Mouse (Mus musculus) midbrain, embryonic 11.5 days (tissue): ENCODE data around the gene Wfdc18. TPM values are rescaled to one million over a fixed set of nuclear protein-coding genes. Genes with fewer than 3 reads are reported as not detected.

Experiments used
- ATAC-seq: fragments of 200-750 bp; cut with Nextera tagmentation; 2 replicates; pipeline ENCODE4 v1.8.0; 2017; ENCODE audit warnings: moderate TSS enrichment, moderate library complexity; ENCODE audit not compliant: low FRiP score
- DNase-seq: peaks from one replicate; pipeline ENCODE4 v3.0.0; 2015; ENCODE audit warnings: low spot score; ENCODE audit errors: missing footprints
- H3K27ac ChIP-seq: fragments of 300-500 bp; sonication (generic); 2 replicates; pipeline ENCODE4 v1.5.1; 2014; ENCODE audit warnings: low read depth, low read length
- H3K27me3 ChIP-seq: fragments of 300-500 bp; sonication (generic); 2 replicates; pipeline ENCODE4 v1.6.1; 2014; ENCODE audit warnings: mild to moderate bottlenecking, low read length, moderate library complexity, mixed read lengths; ENCODE audit not compliant: control insufficient read depth, insufficient read depth
- H3K36me3 ChIP-seq: fragments of 300-500 bp; sonication (generic); 2 replicates; pipeline ENCODE4 v1.6.1; 2014; ENCODE audit warnings: mild to moderate bottlenecking, low read length, moderate library complexity, mixed read lengths; ENCODE audit not compliant: control insufficient read depth, insufficient read depth
- H3K4me1 ChIP-seq: fragments of 300-500 bp; sonication (generic); 2 replicates; pipeline ENCODE4 v1.6.1; 2014; ENCODE audit warnings: low read length; ENCODE audit not compliant: control insufficient read depth, insufficient read depth
- H3K4me2 ChIP-seq: fragments of 300-500 bp; sonication (generic); 2 replicates; pipeline ENCODE4 v1.6.1; 2014; ENCODE audit warnings: mild to moderate bottlenecking, moderate library complexity
- H3K4me3 ChIP-seq: fragments of 300-500 bp; sonication (generic); 2 replicates; pipeline ENCODE4 v1.5.1; 2014; ENCODE audit warnings: low read depth, low read length
- H3K9ac ChIP-seq: fragments of 300-500 bp; sonication (generic); 2 replicates; pipeline ENCODE4 v1.6.1; 2014; ENCODE audit warnings: low read length
- H3K9me3 ChIP-seq: fragments of 300-500 bp; sonication (generic); 2 replicates; pipeline ENCODE4 v1.6.1; 2016; ENCODE audit warnings: low read length; ENCODE audit not compliant: control insufficient read depth
- WGBS: fragments of 180-500 bp; shearing (Covaris S2); extraction: QIAGEN DNeasy Blood & Tissue Kit; methylation state at CpG from one replicate; pipeline ENCODE4 v1.1.7; 2014; 5-methylcytosine and 5-hydroxymethylcytosine counted together
- polyA plus RNA-seq: library from polyadenylated mRNA; unstranded; fragments of >200 nt; fragmentation: Nextera tagmentation; extraction: Ambion mirVana; gene quantifications from 2 replicates; pipeline ENCODE4 v1.2.1, GENCODE M21; 2014

Wfdc18 gene
- polyA plus RNA-seq, 1 experiment from 2014 or later = not detected

GRCm38 (mm10) chr11:83753581-83754181, 44.9 kb downstream of the Wfdc18 start, which contains the start of gene Heatr6:
Gene Heatr6, plus strand, starts transcription at chr11:83753696.
- ATAC-seq = peak; percentile 98
- peaks cover 13% of the 10 kb centered on the region for H3K36me3 ChIP-seq
- under 1% methylated on average over 47 of the region's 47 CpGs for WGBS
- peak within 1 kb of the TSS; percentile 77 for H3K4me2 ChIP-seq
- no peaks in the 10 kb centered on the region for H3K27me3 ChIP-seq
- no peaks in the 10 kb centered on the region for H3K9me3 ChIP-seq
- H3K4me1 ChIP-seq = peaks cover 9% of the 10 kb centered on the region; the same call in 1 of the 2 replicates
- H3K27ac ChIP-seq = peak within 1 kb of the TSS; percentile 79
- peak within 1 kb of the TSS; percentile 90 for H3K9ac ChIP-seq
- DNase-seq = peak; percentile 98
- H3K4me3 ChIP-seq = peak within 1 kb of the TSS; percentile 89

GRCm38 (mm10) chr11:83754227-83754626, 45.4 kb downstream of the Wfdc18 start:
- H3K27ac ChIP-seq = peak overlapping the region; percentile 79; the same call in 1 of the 2 replicates
- H3K9me3 ChIP-seq = no peaks in the 10 kb centered on the region
- DNase-seq (no peak), ATAC-seq (0 out of 2 replicates have a peak, but pooled peaks have one; percentile 54)
- H3K4me2 ChIP-seq = peak overlapping the region; percentile 77
- no peaks in the 10 kb centered on the region for H3K27me3 ChIP-seq
- H3K4me1 ChIP-seq = peaks cover 9% of the 10 kb centered on the region; the same call in 1 of the 2 replicates
- H3K4me3 ChIP-seq = peak overlapping the region; percentile 89
- peaks cover 16% of the 10 kb centered on the region for H3K36me3 ChIP-seq
- 4% methylated on average over 8 of the region's 8 CpGs for WGBS
- H3K9ac ChIP-seq = peak overlapping the region; percentile 90

Other genes with a start within 250 kb of the Wfdc18 start
- 3.6 and 4.0 TPM in 2 replicates for gene Mmp28, start 245.9 kb upstream of the Wfdc18 start, polyA plus RNA-seq
- 8.5 and 10.6 TPM in 2 replicates for gene Taf15, start 235.9 kb upstream of the Wfdc18 start, polyA plus RNA-seq
- not detected in 2 replicates for gene Heatr9, start 186.8 kb upstream of the Wfdc18 start, polyA plus RNA-seq
- gene Ccl5, start 178.5 kb upstream of the Wfdc18 start, polyA plus RNA-seq = not detected in 2 replicates
- 1.5 and 2.8 TPM in 2 replicates for gene Ccl9, start 130.4 kb upstream of the Wfdc18 start, polyA plus RNA-seq
- gene Ccl6, start 115.9 kb upstream of the Wfdc18 start, polyA plus RNA-seq = 1.9 and 2.1 TPM in 2 replicates
- not detected in 2 replicates for gene Rpl9-ps1, start 63.4 kb upstream of the Wfdc18 start, polyA plus RNA-seq
- gene Ccl3, start 59.7 kb upstream of the Wfdc18 start, polyA plus RNA-seq = 0.79 and 1.2 TPM in 2 replicates
- not detected in 2 replicates for gene Ccl4, start 46.4 kb upstream of the Wfdc18 start, polyA plus RNA-seq
- gene Wfdc17, start 5.0 kb upstream of the Wfdc18 start, polyA plus RNA-seq = not detected in 2 replicates
- gene Wfdc21, start 37.9 kb downstream of the Wfdc18 start, polyA plus RNA-seq = not detected in 2 replicates
- gene Heatr6, start 44.7 kb downstream of the Wfdc18 start, polyA plus RNA-seq = 30.1 and 31.9 TPM in 2 replicates
- not detected in 2 replicates for gene Hnf1b, start 141.0 kb downstream of the Wfdc18 start, polyA plus RNA-seq
- gene Ddx52, start 233.0 kb downstream of the Wfdc18 start, polyA plus RNA-seq = 50.8 and 58.0 TPM in 2 replicates